Mouse (Mus musculus) kidney, postnatal 0 days (tissue): ENCODE measurements at regions not wholly inside any gene's neighbourhood (a gene's known extent, or its start where the extent isn't known, plus 50 kb on each side); places are given as distances from the start of the nearest gene placed in this dataset.

Source experiments
- ATAC-seq: fragments of 200-750 bp; cut with Nextera tagmentation; replicated peaks from 2 replicates; pipeline ENCODE4 v1.8.0; 2017; ENCODE audit warnings: low read depth, moderate number of reproducible peaks, moderate TSS enrichment, moderate library complexity; ENCODE audit not compliant: low FRiP score
- DNase-seq: peaks from one replicate; pipeline ENCODE4 v3.0.0-alpha.2; 2016; ENCODE audit warnings: low spot score
- H3K27ac ChIP-seq: fragments of 300-500 bp; sonication (generic); 2 replicates; pipeline ENCODE4 v1.5.1; 2014; ENCODE audit warnings: mild to moderate bottlenecking
- H3K27me3 ChIP-seq: fragments of 300-500 bp; sonication (generic); 2 replicates; pipeline ENCODE4 v1.6.1; 2014; ENCODE audit warnings: low read length, mixed read lengths; ENCODE audit not compliant: insufficient read depth
- H3K36me3 ChIP-seq: fragments of 300-500 bp; sonication (generic); 2 replicates; pipeline ENCODE4 v1.6.1; 2014; ENCODE audit warnings: low read length, mixed read lengths; ENCODE audit not compliant: insufficient read depth
- H3K4me1 ChIP-seq: fragments of 300-500 bp; sonication (generic); replicated peaks from 2 replicates; pipeline ENCODE4 v1.6.1; 2014; ENCODE audit warnings: antibody characterized with exemption, low read length, mixed read lengths; ENCODE audit not compliant: insufficient read depth
- H3K4me2 ChIP-seq: fragments of 300-500 bp; sonication (generic); 2 replicates; pipeline ENCODE4 v1.6.1; 2014; ENCODE audit warnings: mild to moderate bottlenecking, low read length, moderate library complexity, mixed read lengths
- H3K4me3 ChIP-seq: fragments of 300-500 bp; sonication (generic); replicated peaks from 2 replicates; pipeline ENCODE4 v1.5.1; 2014; ENCODE audit warnings: low read depth, low read length
- H3K9ac ChIP-seq: fragments of 300-500 bp; sonication (generic); 2 replicates; pipeline ENCODE4 v1.6.1; 2014; ENCODE audit warnings: low read depth, low read length
- H3K9me3 ChIP-seq: fragments of 300-500 bp; sonication (generic); replicated peaks from 2 replicates; pipeline ENCODE4 v1.6.1; 2016; ENCODE audit warnings: low read length, inconsistent platforms, mixed read lengths
- CTCF ChIP-seq: IDR thresholded peaks from 2 replicates; pipeline ENCODE4 v1.5.1; 2016; ENCODE audit warnings: antibody characterized with exemption, low read depth, mild to moderate bottlenecking, moderate library complexity
- WGBS: fragments of 180-500 bp; shearing (Covaris S2); extraction: QIAGEN DNeasy Blood & Tissue Kit; methylation state at CpG from one replicate; pipeline ENCODE4 v1.1.7; 2014; 5-methylcytosine and 5-hydroxymethylcytosine counted together

- Histone ChIP-seq H3K4me2 (no peak overlapping the region), H3K27me3 (no peaks in the 10 kb centered on the region), H3K27ac (no peak overlapping the region), H3K9ac (no peak overlapping the region), H3K36me3 (no peaks in the 10 kb centered on the region), H3K9me3 (no peaks in the 10 kb centered on the region), H3K4me3 (no peak overlapping the region), H3K4me1 (no peaks in the 10 kb centered on the region)
- WGBS = 92% methylated on average over 4 of the region's 4 CpGs
- no peak for TF ChIP-seq CTCF
- DNase-seq (no peak), ATAC-seq (no peak)
Measured at GRCm38 (mm10) chr2:137310511-137310910, 194.1 kb upstream of the Jag1 start.

- ATAC-seq = no peak
- no peak overlapping the region for H3K4me2 ChIP-seq
- H3K27ac ChIP-seq = no peak overlapping the region
- no peak overlapping the region for H3K4me3 ChIP-seq
- no peaks in the 10 kb centered on the region for H3K27me3 ChIP-seq
- peak; percentile 29 for DNase-seq
- no peaks in the 10 kb centered on the region for H3K36me3 ChIP-seq
- H3K9me3 ChIP-seq = no peaks in the 10 kb centered on the region
- TF ChIP-seq CTCF = no peak
- no peak overlapping the region for H3K9ac ChIP-seq
- H3K4me1 ChIP-seq = no peaks in the 10 kb centered on the region
- 58% methylated on average over 9 of the region's 9 CpGs for WGBS
Measured at GRCm38 (mm10) chr2:137308116-137308515, 191.7 kb upstream of the Jag1 start.

GRCm38 (mm10) chr2:137301474-137302267 is 185.2 kb upstream of the Jag1 start:
- H3K4me1 ChIP-seq = no peaks in the 10 kb centered on the region
- no peak for TF ChIP-seq CTCF
- H3K9me3 ChIP-seq = no peaks in the 10 kb centered on the region
- no peak overlapping the region for H3K4me3 ChIP-seq
- H3K27me3 ChIP-seq = no peaks in the 10 kb centered on the region
- no peak overlapping the region for H3K9ac ChIP-seq
- H3K36me3 ChIP-seq = no peaks in the 10 kb centered on the region
- no peak overlapping the region for H3K27ac ChIP-seq
- ATAC-seq = no peak
- DNase-seq = peak; percentile 9
- 61% methylated on average over 4 of the region's 4 CpGs for WGBS
- no peak overlapping the region for H3K4me2 ChIP-seq

DNA sequence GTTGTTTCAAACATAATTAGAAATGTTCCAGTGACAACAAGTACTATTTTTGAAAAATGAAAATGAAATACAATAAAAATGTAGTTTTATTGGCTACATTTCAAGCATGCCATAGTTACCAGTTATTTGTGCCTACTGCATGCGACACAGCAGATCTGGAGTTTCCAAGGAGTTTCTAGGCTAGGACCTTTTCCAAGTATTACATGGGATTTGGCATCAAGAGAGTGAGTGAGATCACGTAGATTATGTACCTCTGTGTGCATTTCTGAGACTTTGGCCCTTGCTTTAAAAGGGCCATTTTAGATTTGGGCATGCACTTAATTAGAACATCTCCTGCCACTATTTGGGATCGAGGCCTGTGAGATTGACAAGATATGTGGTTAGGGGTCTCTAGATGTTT is 172.8 kb upstream of the Jag1 start:
- Histone ChIP-seq H3K9ac (no peak overlapping the region), H3K4me3 (no peak overlapping the region), H3K27ac (no peak overlapping the region), H3K36me3 (no peaks in the 10 kb centered on the region), H3K4me2 (no peak overlapping the region), H3K9me3 (no peaks in the 10 kb centered on the region), H3K4me1 (no peaks in the 10 kb centered on the region), H3K27me3 (no peaks in the 10 kb centered on the region)
- WGBS = 86% methylated on average over 3 of the region's 3 CpGs
- DNase-seq = no peak
- ATAC-seq = no peak
- TF ChIP-seq CTCF = no peak

GRCm38 (mm10) chr2:137271575-137272180 is 155.2 kb upstream of the Jag1 start:
- H3K9ac ChIP-seq = no peak overlapping the region
- no peak overlapping the region for H3K27ac ChIP-seq
- H3K4me1 ChIP-seq = no peaks in the 10 kb centered on the region
- TF ChIP-seq CTCF = no peak
- ATAC-seq (no peak), DNase-seq (peak; percentile 74)
- H3K4me2 ChIP-seq = no peak overlapping the region
- no peaks in the 10 kb centered on the region for H3K36me3 ChIP-seq
- no peaks in the 10 kb centered on the region for H3K27me3 ChIP-seq
- H3K9me3 ChIP-seq = no peaks in the 10 kb centered on the region
- 45% methylated on average over 5 of the region's 5 CpGs for WGBS
- no peak overlapping the region for H3K4me3 ChIP-seq

DNA sequence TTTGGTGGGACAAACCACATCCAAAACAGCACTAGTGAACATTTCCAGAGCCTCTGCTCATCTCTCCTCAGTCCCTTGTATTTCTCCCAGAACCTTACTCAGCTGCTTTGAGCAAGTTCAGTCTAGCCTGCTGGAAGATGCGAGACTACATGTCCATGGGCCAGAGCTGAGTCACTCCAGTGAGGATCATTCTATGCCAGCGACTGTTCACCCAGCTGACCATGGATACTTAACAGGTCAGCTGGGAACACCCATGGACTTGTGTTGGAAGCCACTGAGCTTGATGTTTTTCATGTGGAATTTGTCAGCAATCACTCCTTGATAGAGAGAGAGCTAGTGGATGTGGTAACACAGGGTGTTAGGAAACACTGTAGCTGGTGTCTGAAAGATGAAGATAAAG is 146.5 kb upstream of the Jag1 start:
- no peak for ATAC-seq
- 77% methylated on average over 2 of the region's 2 CpGs for WGBS

More for the DNA sequence above, 146.5 kb upstream of the Jag1 start:
- H3K4me1 ChIP-seq = no peaks in the 10 kb centered on the region
- TF ChIP-seq CTCF = no peak
- no peak overlapping the region for H3K9ac ChIP-seq
- no peak for DNase-seq
- no peak overlapping the region for H3K4me2 ChIP-seq
- no peaks in the 10 kb centered on the region for H3K27me3 ChIP-seq
- no peaks in the 10 kb centered on the region for H3K9me3 ChIP-seq
- H3K4me3 ChIP-seq = no peak overlapping the region
- no peak overlapping the region for H3K27ac ChIP-seq
- no peaks in the 10 kb centered on the region for H3K36me3 ChIP-seq
